Mouse (Mus musculus): ENCODE data around the gene Fmo4. TPM values are rescaled to one million over a fixed set of nuclear protein-coding genes. Genes with fewer than 3 reads are reported as not detected.

Fmo4 gene
- polyA plus RNA-seq, 1 experiment, result 14.1 TPM

DNA sequence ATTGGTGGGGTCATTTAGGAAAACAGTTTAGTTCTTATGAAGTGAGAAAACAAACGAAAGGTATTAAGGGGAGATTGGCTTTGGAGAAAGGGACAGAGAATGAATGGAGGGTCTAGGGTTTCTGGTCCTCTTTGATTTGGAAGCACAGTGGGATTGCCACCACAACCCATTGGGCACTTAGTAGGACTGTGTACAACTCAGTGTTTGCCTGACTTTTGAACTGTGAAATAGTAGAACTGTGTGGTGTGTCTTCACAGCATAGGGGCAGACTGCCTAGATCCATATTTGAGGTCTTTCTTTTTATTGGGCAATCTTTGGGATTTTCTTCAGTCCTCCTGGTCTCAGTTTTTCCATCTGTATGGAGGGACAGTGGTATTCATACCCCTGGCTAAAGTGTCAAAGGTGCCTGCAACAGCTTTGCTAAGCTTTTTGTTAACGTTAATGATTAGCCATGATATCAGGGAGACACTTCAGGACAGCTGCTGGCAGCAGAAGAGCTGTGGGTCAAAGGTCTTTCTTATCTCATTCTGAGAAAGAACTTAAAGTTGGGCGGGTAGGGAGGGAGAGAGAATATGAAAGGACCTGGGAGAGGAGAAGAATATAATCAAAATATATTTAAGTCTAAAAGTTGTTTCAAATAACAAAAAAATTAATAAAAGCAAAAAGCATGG, 40.2 kb upstream of the Fmo4 start:
- Histone ChIP-seq H3K36me3 (ENCODE audit: control insufficient read depth, insufficient read depth, low read length) (no peaks in the 10 kb centered on the region), H3K27me3 (ENCODE audit: control insufficient read depth, insufficient read depth, low read length) (no peaks in the 10 kb centered on the region), H3K4me1 (ENCODE audit: control insufficient read depth, insufficient read depth, insufficient read length, low read length) (peaks cover 13% of the 10 kb centered on the region), H3K27ac (ENCODE audit: insufficient read depth, low read depth, low read length) (peak overlapping the region; percentile 28; the same call in 1 of the 2 replicates), H3K4me3 (ENCODE audit: low read depth, low read length) (no peak overlapping the region)
- TF ChIP-seq CTCF (IDR thresholded peaks at IDR 0.05; ENCODE audit: extremely low read depth, insufficient read length, insufficient replicate concordance, low read depth, low read length) (no peak), POLR2A (IDR thresholded peaks at IDR 0.05; ENCODE audit: low read depth, low read length) (no peak)
- 33% methylated on average over 3 of the region's 3 CpGs for WGBS

DNA sequence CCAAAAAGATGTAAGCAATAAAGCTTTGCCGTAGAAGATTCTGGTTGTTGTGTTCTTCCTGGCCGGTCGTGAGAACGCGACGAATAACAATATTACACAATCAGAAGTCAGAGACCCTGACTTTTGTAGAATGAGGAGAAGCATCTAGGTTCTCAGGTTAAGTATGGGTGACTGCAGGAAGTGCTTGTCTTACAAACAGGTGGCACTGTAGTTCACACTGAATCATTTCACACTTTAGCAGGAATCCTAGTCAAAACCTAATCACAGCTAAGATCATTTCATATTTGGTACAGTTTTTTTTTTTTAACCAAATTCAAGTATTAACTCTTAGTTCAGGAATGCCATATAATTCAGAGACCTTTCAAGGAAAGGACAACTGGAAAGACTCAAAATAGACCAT, 33.8 kb upstream of the Fmo4 start:
- H3K4me1 ChIP-seq (ENCODE audit: control insufficient read depth, insufficient read depth, insufficient read length, low read length), result no peaks in the 10 kb centered on the region; the same call in 1 of the 2 replicates
- H3K4me3 ChIP-seq (ENCODE audit: low read depth, low read length), result no peak overlapping the region
- H3K36me3 ChIP-seq (ENCODE audit: control insufficient read depth, insufficient read depth, low read length), result no peaks in the 10 kb centered on the region
- TF ChIP-seq POLR2A (IDR thresholded peaks at IDR 0.05; ENCODE audit: low read depth, low read length) (no peak), CTCF (IDR thresholded peaks at IDR 0.05; ENCODE audit: extremely low read depth, insufficient read length, insufficient replicate concordance, low read depth, low read length) (no peak)
- H3K27me3 ChIP-seq (ENCODE audit: control insufficient read depth, insufficient read depth, low read length), result no peaks in the 10 kb centered on the region
- 98% methylated on average over 6 of the region's 6 CpGs for WGBS
- H3K27ac ChIP-seq (ENCODE audit: insufficient read depth, low read depth, low read length), result no peak overlapping the region

DNA sequence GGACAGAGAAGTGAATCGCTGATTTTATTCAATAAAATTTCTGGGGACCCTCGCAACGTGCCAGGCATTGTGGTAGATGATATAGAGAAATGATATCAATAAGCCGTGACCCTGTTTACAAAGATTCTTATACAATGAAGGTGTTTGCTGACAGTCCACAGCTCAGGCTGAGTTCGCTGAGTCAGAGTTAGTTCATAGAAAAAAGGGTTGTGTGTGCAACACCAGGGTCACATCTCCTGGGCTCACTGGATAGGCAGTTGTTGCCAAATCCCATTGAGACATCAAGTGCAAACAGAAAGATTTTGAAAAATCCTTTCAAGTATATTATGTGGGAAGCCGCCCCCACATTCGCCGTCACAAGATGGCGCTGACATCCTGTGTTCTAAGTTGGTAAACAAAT, 26.4 kb upstream of the Fmo4 start:
- H3K36me3 ChIP-seq (ENCODE audit: control insufficient read depth, insufficient read depth, low read length), result no peaks in the 10 kb centered on the region
- H3K27ac ChIP-seq (ENCODE audit: insufficient read depth, low read depth, low read length), result no peak overlapping the region
- 94% methylated on average over 9 of the region's 9 CpGs for WGBS
- no peaks in the 10 kb centered on the region for H3K27me3 ChIP-seq (ENCODE audit: control insufficient read depth, insufficient read depth, low read length)
- H3K4me3 ChIP-seq (ENCODE audit: low read depth, low read length), result no peak overlapping the region
- no peaks in the 10 kb centered on the region for H3K4me1 ChIP-seq (ENCODE audit: control insufficient read depth, insufficient read depth, insufficient read length, low read length)
- TF ChIP-seq POLR2A (IDR thresholded peaks at IDR 0.05; ENCODE audit: low read depth, low read length), result no peak
- no peak for TF ChIP-seq CTCF (IDR thresholded peaks at IDR 0.05; ENCODE audit: extremely low read depth, insufficient read length, insufficient replicate concordance, low read depth, low read length)

DNA sequence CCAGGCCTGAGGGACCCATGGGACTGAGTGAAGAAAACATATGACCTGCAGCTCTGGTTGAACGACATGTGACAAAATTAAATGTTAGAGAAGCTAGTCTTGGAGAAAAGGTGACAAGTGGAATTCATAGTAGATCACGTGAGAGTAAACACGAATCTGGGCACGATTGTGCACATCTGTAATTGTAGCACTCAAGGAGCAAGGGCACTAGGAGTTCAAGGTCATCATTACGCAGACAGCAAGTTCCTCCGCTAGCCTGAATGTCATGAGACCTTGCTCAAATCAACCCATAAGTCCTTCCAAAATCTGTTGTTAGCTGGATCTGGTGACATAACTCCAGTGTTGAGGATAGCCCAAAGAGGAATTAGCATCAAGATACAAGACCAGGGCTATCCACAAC, 25.2 kb upstream of the Fmo4 start:
- 93% methylated on average over 6 of the region's 6 CpGs for WGBS
- H3K27ac ChIP-seq (ENCODE audit: insufficient read depth, low read depth, low read length), result no peak overlapping the region
- no peaks in the 10 kb centered on the region for H3K36me3 ChIP-seq (ENCODE audit: control insufficient read depth, insufficient read depth, low read length)
- H3K4me1 ChIP-seq (ENCODE audit: control insufficient read depth, insufficient read depth, insufficient read length, low read length), result no peaks in the 10 kb centered on the region
- H3K4me3 ChIP-seq (ENCODE audit: low read depth, low read length), result no peak overlapping the region
- H3K27me3 ChIP-seq (ENCODE audit: control insufficient read depth, insufficient read depth, low read length), result no peaks in the 10 kb centered on the region
- TF ChIP-seq CTCF (IDR thresholded peaks at IDR 0.05; ENCODE audit: extremely low read depth, insufficient read length, insufficient replicate concordance, low read depth, low read length) (no peak), POLR2A (IDR thresholded peaks at IDR 0.05; ENCODE audit: low read depth, low read length) (no peak)

DNA sequence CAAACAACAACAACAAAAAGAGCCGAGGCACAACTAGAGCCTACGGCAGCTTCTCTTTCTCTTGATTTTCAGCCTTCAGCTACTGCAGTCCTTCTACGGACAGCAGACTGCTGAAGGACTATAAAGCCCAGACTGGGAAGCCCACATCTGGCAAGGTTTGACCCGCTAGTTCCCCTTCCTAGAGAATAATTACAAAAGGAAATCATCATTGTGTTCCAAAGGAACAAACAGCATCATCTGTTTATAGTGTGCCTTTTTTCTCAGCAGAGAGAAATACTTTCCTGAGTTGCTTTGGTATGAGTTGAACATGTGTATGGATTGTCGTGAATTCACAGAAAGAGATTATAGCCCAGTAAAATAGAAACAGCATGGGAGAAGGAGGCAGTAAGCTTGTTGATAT, 20.6 kb upstream of the Fmo4 start:
- H3K27me3 ChIP-seq (ENCODE audit: control insufficient read depth, insufficient read depth, low read length), result no peaks in the 10 kb centered on the region
- TF ChIP-seq POLR2A (IDR thresholded peaks at IDR 0.05; ENCODE audit: low read depth, low read length) (no peak), CTCF (IDR thresholded peaks at IDR 0.05; ENCODE audit: extremely low read depth, insufficient read length, insufficient replicate concordance, low read depth, low read length) (no peak)
- H3K4me3 ChIP-seq (ENCODE audit: low read depth, low read length), result no peak overlapping the region
- no peaks in the 10 kb centered on the region for H3K36me3 ChIP-seq (ENCODE audit: control insufficient read depth, insufficient read depth, low read length)
- 79% methylated on average over 5 of the region's 5 CpGs for WGBS
- H3K27ac ChIP-seq (ENCODE audit: insufficient read depth, low read depth, low read length), result no peak overlapping the region
- H3K4me1 ChIP-seq (ENCODE audit: control insufficient read depth, insufficient read depth, insufficient read length, low read length), result no peaks in the 10 kb centered on the region

DNA sequence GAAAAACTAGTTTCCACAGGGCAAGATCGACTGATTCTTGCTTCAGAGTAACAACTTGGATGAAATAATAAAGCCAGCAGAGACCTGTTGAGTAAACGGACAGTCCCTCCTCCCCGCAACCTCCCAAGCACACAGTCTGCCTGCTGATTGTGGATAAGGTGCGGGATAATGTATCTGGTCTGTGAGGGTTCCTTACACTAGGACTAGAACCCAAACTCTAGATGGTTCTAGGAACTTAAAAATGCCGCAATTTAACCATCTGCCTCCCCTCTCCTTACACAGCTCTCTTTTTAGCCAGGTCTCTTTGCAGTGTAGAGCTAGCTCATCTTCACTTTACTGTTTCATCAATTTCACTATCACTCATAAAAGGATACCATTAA, 18.8 kb upstream of the Fmo4 start:
- no peak for TF ChIP-seq POLR2A (IDR thresholded peaks at IDR 0.05; ENCODE audit: low read depth, low read length)
- no peak for TF ChIP-seq CTCF (IDR thresholded peaks at IDR 0.05; ENCODE audit: extremely low read depth, insufficient read length, insufficient replicate concordance, low read depth, low read length)
- WGBS, result 70% methylated on average over 5 of the region's 5 CpGs
- H3K27me3 ChIP-seq (ENCODE audit: control insufficient read depth, insufficient read depth, low read length), result no peaks in the 10 kb centered on the region
- no peaks in the 10 kb centered on the region for H3K4me1 ChIP-seq (ENCODE audit: control insufficient read depth, insufficient read depth, insufficient read length, low read length)
- H3K36me3 ChIP-seq (ENCODE audit: control insufficient read depth, insufficient read depth, low read length), result no peaks in the 10 kb centered on the region
- no peak overlapping the region for H3K4me3 ChIP-seq (ENCODE audit: low read depth, low read length)
- no peak overlapping the region for H3K27ac ChIP-seq (ENCODE audit: insufficient read depth, low read depth, low read length)

DNA sequence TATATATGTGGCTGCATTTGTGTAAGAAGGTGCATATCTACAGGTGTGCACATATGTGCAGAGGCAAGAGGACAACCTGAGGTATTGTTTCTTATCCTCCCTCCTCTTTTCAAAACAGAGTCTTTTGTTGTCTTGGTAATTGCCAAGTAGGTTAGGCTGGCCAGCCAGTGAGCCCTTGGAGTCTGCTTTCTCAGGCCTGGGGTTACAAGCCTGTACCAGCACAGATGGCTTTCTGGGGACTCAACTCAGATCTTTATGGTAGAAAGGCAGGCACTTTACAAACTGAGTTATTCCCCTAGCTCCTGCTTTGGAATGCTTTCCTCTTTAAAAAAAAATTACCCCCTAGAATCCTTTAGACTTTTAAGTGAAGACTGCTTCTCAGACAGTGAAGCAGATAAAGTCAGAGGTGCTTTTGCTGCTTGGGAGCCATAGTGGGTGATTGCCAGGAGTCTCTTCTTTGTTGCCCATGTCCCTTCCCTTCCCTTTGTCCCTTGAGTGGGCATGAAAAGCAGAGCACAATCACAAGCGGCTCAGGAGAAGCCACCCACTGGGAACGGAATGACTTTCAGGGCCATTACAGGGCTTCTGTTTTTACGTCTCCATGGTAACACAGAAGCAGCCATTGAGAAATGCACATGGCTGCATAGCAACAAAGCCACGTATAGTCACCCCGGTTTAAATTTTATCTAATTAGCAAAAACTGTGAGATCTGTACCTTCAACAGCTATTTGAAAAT, 18.2 kb upstream of the Fmo4 start:
- no peak for TF ChIP-seq CTCF (IDR thresholded peaks at IDR 0.05; ENCODE audit: extremely low read depth, insufficient read length, insufficient replicate concordance, low read depth, low read length)
- no peak for TF ChIP-seq POLR2A (IDR thresholded peaks at IDR 0.05; ENCODE audit: low read depth, low read length)
- no peak overlapping the region for H3K4me3 ChIP-seq (ENCODE audit: low read depth, low read length)
- H3K36me3 ChIP-seq (ENCODE audit: control insufficient read depth, insufficient read depth, low read length), result no peaks in the 10 kb centered on the region
- H3K27me3 ChIP-seq (ENCODE audit: control insufficient read depth, insufficient read depth, low read length), result no peaks in the 10 kb centered on the region
- H3K4me1 ChIP-seq (ENCODE audit: control insufficient read depth, insufficient read depth, insufficient read length, low read length), result no peaks in the 10 kb centered on the region
- H3K27ac ChIP-seq (ENCODE audit: insufficient read depth, low read depth, low read length), result no peak overlapping the region
- WGBS, result 26% methylated on average over 5 of the region's 5 CpGs
